Mouse (Mus musculus) testis, adult 2 months (tissue): ENCODE results near the gene Ubl3.

Experiments
- CTCF ChIP-seq: fragments of 200-500 bp; IDR thresholded peaks from 2 replicates; pipeline ENCODE4 v1.5.1; 2012; ENCODE audit warnings: low read depth, mild to moderate bottlenecking, inconsistent platforms, low read length, moderate library complexity; ENCODE audit not compliant: control insufficient read depth, insufficient read depth, insufficient replicate concordance
- POLR2A ChIP-seq: fragments of 200-500 bp; IDR thresholded peaks from 2 replicates; pipeline ENCODE4 v1.6.1; 2012; ENCODE audit warnings: low read depth, mild to moderate bottlenecking, inconsistent platforms, low read length, moderate library complexity; ENCODE audit not compliant: control insufficient read depth

DNA sequence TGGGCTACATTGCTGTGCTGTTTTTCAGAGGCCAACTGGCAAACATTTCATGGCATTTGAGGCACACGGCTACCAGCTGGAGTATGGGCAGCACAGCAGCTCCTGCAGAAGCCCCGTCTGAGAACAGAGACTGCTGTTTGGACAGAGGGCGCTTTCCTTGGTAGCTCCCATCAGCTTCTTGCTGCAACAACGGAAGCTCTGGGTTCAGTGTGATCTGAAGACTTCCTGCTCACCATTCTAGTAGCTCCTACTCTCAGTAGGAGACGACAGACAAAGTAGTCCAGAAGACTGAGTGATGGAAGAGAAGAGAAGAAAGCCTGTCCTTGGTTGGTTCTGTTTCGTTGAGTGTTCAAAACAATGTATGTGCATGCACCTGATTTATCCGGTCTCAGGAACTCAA lies 42.9 kb downstream of the Ubl3 start:
- TF ChIP-seq CTCF, result no peak
- no peak for TF ChIP-seq POLR2A
